Mouse (Mus musculus) lung, adult 18-20 months (tissue): ENCODE results near the gene Mgll.

Experiments
- DNase-seq, 2 experiments: peaks; one replicate each; pipeline ENCODE4 v3.0.0; 2022; ENCODE audit warnings: mixed read lengths in 2 of 2

Gene Mgll

DNA sequence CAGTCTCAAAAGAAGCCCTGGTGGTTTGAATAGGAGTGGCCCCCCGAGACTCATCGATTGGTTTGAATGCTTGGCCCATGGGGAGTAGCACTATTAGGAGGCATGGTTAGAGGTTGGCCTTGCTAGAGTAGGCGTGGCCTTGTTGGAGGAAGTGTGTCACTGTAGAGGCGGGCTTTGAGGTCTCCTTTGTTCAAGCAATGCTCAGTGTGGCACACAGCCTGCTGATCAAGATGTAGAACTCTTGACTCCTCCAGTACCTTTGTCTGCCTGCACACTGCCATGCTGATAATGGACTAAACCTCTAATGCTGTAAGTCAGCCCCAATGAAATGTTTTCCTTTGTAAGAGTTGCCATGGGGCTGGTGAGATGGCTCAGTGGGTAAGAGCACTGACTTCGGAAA is 108.5 kb downstream of the Mgll start:
- DNase-seq, result no peak

- no peak for DNase-seq
Observed at GRCm38 (mm10) chr6:88833340-88834140, 109.3 kb downstream of the Mgll start.

- no peak for DNase-seq
Observed at GRCm38 (mm10) chr6:88835047-88835446, 110.8 kb downstream of the Mgll start.

DNA sequence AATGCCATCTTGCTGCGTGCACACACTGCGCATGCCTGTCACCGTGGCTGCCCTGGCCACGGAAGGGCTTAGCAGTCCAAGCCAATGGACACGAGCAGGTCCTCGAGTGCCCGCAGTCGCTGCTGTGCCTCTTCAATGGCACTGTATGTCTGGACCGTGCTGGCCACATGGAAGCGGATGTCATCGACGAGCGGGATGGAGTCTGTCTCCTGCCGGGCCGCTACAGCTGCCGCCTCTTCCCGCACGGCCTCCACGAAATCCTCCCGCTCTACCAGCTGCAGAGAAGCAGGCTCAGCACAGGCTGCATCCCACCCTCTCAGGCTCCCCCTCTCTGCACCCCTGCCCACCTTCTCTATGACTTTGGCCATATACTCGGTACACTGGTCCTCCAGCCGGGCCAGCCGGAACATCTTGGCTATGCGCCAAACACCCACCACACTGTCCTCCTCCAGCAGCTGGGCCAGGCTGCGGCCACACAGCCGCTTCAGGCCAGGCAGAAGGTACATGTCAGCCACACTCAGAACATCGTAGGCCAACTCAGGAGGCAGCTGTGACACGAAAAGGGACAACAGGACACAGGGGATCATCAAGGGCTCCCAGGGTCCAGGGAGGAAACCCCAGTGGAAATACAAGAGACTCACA is 112.1 kb downstream of the Mgll start:
- DNase-seq, result peak; percentile 25 to 39

GRCm38 (mm10) chr6:88837999-88838398 is 113.8 kb downstream of the Mgll start:
- DNase-seq, result no peak

DNA sequence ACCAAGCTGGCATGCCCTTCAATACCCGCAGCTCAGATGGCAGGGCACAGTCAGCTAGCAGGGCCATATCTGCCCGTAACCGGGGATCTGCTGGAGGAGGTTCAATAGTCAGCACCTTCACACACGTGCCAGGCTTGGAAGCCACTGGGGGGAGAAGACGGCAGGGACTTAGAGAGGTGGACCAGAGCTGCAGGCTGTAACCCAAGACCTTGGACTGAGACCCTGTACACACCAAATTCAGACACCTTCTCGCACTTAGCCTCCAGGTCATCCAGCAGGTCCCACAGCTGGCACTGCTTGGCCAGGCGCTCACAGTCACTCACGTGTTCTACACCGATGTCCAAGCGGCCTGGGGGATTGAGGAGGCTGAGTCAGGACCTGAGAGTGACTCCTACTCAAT is 114.4 kb downstream of the Mgll start:
- DNase-seq, result no peak

- no peak for DNase-seq
Observed at GRCm38 (mm10) chr6:88839135-88839970, 115.1 kb downstream of the Mgll start.

- DNase-seq, result no peak
Observed at GRCm38 (mm10) chr6:88840211-88840610, 116.0 kb downstream of the Mgll start.

DNA sequence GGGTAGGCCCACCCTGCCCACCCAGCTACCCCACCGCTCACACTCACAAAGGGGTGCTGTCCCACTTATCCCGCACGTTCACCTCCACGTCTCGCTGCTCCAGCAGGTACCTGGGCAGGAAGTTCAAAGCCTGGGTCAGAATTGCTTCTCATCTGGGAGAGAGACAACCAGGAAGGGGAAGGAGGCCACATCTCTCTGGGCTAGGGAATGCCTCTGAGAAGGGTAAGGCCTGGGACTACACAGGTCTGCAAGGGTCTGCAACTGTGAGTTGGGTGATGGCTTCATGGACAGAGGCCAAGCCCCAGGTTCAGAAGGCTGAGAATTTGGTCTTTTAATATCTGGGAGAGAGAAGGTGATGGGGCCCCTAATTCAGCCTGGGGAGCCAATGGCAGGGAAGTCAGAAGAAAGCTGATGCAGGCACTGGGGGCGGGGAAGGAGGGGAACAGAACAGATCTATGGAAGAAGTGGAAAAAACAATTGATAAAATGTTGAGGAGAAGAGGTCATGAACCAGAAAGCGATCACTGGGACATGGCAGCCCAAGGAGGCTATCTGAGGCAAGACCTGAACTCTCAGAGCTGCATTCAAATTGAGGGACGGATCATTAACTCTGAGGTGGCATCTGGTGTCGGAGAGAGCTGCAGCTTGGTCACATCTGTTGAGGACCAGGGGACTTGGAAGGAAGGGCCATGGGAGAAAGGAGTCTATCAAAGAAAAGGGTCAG is 116.7 kb downstream of the Mgll start:
- DNase-seq, result no peak

- no peak for DNase-seq
Observed at GRCm38 (mm10) chr6:88841514-88841780, 117.2 kb downstream of the Mgll start.

- peak; percentile 100 for DNase-seq
Observed at GRCm38 (mm10) chr6:88841781-88842689, 117.8 kb downstream of the Mgll start, which contains the start of gene Abtb1. Gene Abtb1 (minus strand): TSS chr6:88841984.

GRCm38 (mm10) chr6:88842731-88843151 is 118.5 kb downstream of the Mgll start:
- DNase-seq, result no peak

DNA sequence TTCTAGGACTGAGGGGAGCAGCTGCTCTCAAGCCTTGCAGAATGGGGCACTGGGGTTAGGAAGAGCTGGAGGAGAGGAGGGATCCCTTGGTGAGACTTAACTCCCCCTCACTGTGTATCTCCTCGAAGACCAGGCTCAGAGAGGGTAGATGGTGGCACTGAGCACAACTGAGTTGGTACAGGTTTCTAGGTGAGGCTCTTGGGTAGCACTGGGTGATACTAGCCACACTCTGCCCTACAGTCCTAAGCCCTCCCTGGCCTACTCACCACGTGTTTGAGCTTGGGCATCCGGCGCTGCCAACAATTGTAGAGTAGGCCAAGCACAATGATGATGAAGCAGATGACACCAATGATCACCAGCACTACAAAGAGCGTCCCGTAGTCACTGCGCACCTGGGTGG is 119.0 kb downstream of the Mgll start:
- DNase-seq, result no peak

- DNase-seq, result no peak
Observed at GRCm38 (mm10) chr6:88843781-88844725, 119.8 kb downstream of the Mgll start.

- DNase-seq, result no peak
Observed at GRCm38 (mm10) chr6:88844901-88845565, 120.8 kb downstream of the Mgll start.

GRCm38 (mm10) chr6:88847571-88847970 is 123.4 kb downstream of the Mgll start:
- no peak for DNase-seq

- DNase-seq, result no peak
Observed at GRCm38 (mm10) chr6:88849270-88849669, 125.1 kb downstream of the Mgll start.

DNA sequence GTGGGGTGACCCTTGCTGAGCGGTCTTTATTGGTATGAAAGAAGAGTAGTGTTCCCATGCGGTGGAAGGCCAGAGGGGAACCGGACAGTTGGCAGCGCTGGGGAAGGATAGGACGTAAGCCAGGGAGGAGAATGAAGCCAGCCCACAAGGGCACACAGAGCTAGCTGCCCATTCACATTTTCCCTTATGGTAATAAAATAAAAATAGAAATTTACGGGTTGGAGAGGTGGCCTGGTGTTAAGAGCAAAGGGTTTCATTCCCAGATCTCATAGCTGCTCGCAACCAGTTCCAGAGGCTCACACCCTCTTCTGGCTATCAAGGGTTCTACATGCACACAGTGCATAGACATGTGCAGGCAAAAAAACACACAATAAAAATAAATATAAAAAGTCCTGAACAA is 125.8 kb downstream of the Mgll start:
- no peak for DNase-seq

GRCm38 (mm10) chr6:88854509-88854908 is 130.3 kb downstream of the Mgll start:
- DNase-seq, result no peak

- DNase-seq, result peak in 1 of 2 experiments; percentile 40
Observed at GRCm38 (mm10) chr6:88855636-88856035, 131.4 kb downstream of the Mgll start.
